Mouse (Mus musculus): ENCODE measurements around the gene Vmn1r188.

Gene Vmn1r188

DNA sequence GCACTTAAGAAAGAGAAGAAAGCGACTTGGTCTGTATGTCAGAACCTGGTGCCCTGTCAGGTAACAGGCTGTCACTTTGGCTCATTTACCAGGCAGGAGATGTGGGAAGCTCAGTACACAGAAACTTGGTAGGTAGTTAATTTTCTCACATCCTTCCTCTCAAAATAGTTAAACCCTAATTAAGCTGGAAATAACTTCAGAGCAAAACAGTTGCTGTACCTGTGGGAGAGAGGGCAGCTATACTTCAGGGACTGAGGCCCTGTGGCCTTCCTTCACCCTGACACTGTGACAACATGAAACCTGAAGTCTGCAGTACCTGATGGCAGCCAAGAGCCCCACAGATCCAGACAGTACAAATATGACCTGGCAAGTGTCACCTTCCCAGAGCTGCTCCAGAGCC, at the start of gene Vmn1r188:
TSS of gene Vmn1r188 (plus strand) at position 301 of the 400 bp plus-strand sequence.
- in situ Hi-C loops (cut with MboI; ENCODE audit: low sequenced_read_pairs) = loop anchor here (25.0 kb wide), 1 partner anchor 1153 kb away; the partner anchor contains the start of genes Vmn1r222 and Vmn1r223

DNA sequence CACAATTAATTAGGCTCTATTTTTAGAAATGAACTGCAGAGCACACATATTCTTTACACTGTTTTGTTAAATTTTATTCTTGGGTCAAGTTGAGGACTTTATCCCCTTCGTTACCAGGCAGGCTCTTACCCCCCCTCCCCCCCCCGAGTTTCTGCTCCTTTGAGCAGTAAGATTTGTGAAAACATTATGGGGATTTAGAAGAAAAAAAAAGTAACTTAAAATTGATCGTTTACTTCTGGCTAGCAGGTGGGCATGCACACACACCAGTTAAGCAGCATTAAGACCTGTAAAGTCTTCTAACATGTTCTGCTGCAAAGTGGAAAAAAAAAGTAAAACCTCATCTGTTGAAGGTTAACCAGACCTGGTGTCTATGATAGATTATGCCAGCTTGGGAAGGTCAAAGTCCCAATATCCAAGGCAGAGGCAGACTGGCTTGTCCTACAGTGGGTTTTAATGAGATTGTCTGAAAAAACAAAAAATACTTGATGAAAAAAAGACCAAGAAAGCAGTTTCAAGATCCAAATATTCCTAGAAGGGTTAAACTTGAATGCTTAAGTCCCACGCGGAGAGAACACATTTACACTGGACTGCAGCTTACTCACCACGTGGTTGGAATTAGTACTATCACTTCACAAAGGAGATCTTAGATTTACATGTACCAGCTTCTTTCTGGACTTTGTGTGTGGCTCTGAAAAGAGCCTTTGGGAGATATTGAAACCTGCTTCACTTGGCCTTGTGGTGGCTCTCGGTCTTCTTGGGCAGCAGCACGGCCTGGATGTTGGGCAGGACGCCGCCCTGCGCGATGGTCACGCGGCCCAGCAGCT, 49.6 kb upstream of the Vmn1r188 start:
- in situ Hi-C loops (cut with MboI; ENCODE audit: low sequenced_read_pairs) = loop anchor here (10.0 to 25.0 kb wide), 3 partner anchors 320 to 1728 kb away; partner anchors contain the start of genes Hist1h1a, Hist1h2ab, Hist1h2ai and Hist1h2bl

DNA sequence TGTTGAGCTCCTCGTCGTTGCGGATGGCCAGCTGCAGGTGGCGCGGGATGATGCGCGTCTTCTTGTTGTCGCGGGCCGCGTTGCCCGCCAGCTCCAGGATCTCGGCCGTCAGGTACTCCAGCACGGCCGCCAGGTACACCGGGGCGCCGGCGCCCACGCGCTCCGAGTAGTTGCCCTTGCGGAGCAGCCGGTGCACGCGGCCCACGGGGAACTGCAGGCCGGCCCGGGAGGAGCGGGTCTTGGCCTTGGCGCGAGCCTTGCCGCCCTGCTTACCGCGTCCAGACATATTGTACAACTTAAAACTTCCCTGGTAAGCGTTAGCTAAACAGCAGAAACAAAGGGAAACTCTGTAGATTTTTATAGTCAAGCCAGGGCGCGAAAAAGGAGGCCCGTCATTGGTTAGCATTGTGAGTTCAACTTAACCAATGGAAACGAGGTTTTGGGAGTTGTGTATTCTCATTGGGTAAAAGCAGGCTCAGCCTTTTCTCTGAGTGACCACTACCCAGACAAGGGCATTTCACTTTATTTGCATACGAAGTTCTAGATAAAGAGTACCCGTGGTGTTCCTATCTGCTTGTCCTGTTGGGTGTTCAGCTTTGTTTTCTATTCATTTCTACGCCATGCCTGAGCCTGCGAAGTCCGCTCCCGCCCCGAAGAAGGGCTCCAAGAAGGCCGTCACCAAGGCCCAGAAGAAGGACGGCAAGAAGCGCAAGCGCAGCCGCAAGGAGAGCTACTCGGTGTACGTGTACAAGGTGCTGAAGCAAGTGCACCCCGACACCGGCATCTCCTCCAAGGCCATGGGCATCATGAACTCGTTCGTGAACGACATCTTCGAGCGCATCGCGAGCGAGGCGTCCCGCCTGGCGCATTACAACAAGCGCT, 48.7 kb upstream of the Vmn1r188 start, which contains the start of the genes Hist1h2ah and Hist1h2bk:
TSS of gene Hist1h2ah (minus strand) at position 302 of the 882 bp plus-strand sequence.
TSS of gene Hist1h2bk (plus strand) at position 604 of the 882 bp plus-strand sequence.
- in situ Hi-C loops (cut with MboI; ENCODE audit: low sequenced_read_pairs) = loop anchor here (10.0 to 25.0 kb wide), 3 partner anchors 321 to 1727 kb away; partner anchors contain the start of genes Hist1h1a, Hist1h2ab, Hist1h2ai and Hist1h2bl

GRCm38 (mm10) chr13:22036149-22036956, 47.9 kb upstream of the Vmn1r188 start:
- in situ Hi-C loops (cut with MboI; ENCODE audit: low sequenced_read_pairs) = loop anchor here (10.0 to 25.0 kb wide), 3 partner anchors 322 to 1726 kb away; partner anchors contain the start of genes Hist1h1a, Hist1h2ab, Hist1h2ai and Hist1h2bl

DNA sequence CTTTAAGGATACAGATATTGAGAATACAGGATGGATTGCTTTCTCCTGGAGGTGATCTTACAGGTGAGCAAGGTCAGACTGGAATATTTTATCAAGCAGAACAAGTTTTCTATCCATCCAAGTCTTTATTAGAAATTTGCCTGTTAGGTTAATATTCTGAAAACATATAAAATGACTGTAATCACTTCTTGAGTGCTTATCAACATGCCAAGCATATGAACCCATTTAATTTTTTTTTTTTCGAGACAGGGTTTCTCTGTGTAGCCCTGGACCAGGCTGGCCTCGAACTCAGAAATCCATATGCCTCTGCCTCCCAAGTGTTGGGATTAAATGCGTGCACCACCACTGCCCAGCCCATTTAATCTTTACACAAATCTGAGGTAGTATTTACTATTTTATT, 47.3 kb upstream of the Vmn1r188 start:
- in situ Hi-C loops (cut with MboI; ENCODE audit: low sequenced_read_pairs) = loop anchor here (10.0 to 25.0 kb wide), 3 partner anchors 322 to 1725 kb away; partner anchors contain the start of genes Hist1h1a, Hist1h2ab, Hist1h2ai and Hist1h2bl

- in situ Hi-C loops (cut with MboI; ENCODE audit: low sequenced_read_pairs) = loop anchor here (10.0 to 25.0 kb wide), 3 partner anchors 323 to 1725 kb away; partner anchors contain the start of genes Hist1h1a, Hist1h2ab, Hist1h2ai and Hist1h2bl
These were observed 46.8 kb upstream of the Vmn1r188 start for GRCm38 (mm10) chr13:22037415-22037814.

DNA sequence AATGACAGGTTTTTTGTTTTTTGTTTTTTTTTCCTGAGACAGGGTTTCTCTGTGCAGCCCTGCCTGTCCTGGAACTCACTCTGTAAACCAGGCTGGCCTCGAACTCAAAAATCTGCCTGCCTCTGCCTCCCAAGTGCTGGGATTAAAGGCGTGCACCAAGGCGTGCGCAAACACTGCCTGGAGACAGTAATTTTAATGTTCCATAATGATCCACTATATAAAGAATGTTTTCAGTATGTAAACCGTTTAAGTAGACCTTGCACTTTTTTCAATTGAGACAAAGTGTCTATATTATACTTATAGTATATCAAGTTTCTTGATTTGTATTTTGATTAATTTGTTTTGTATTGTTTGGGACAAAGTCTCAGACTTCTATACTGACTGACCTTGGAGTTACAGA, 44.9 kb upstream of the Vmn1r188 start:
- in situ Hi-C loops (cut with MboI; ENCODE audit: low sequenced_read_pairs) = loop anchor here (10.0 to 25.0 kb wide), 3 partner anchors 325 to 1723 kb away; partner anchors contain the start of genes Hist1h1a, Hist1h2ab, Hist1h2ai and Hist1h2bl

- in situ Hi-C loops (cut with MboI; ENCODE audit: low sequenced_read_pairs) = loop anchor here (10.0 to 25.0 kb wide), 3 partner anchors 325 to 1722 kb away; partner anchors contain the start of genes Hist1h1a, Hist1h2ab, Hist1h2ai and Hist1h2bl
These were observed 44.2 kb upstream of the Vmn1r188 start for GRCm38 (mm10) chr13:22039951-22040463.

- in situ Hi-C loops (cut with MboI; ENCODE audit: low sequenced_read_pairs) = loop anchor here (25.0 kb wide), 1 partner anchor 1722 kb away; the partner anchor contains the start of genes Hist1h1a, Hist1h2ab, Hist1h3a and Hist1h3b
These were observed 43.6 kb upstream of the Vmn1r188 start for GRCm38 (mm10) chr13:22040464-22041141.

DNA sequence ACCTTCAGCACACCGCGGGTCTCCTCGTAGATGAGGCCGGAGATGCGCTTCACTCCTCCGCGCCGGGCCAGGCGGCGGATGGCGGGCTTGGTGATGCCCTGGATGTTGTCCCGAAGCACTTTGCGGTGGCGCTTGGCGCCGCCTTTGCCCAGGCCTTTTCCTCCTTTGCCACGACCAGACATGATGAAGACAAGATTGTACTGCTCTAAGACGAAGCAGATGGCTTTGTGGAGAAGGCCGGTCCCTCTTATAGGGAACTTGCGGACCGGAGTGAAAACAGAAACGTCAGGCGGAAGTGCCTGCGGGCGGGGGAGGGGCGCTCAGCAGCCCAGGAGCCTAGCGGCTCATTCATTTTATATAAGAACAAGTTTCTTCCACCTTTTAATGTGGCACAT, 43.1 kb upstream of the Vmn1r188 start, which contains the start of gene Hist1h4i:
TSS of gene Hist1h4i (minus strand) at position 221 of the 395 bp plus-strand sequence.
- in situ Hi-C loops (cut with MboI; ENCODE audit: low sequenced_read_pairs) = loop anchor here (25.0 kb wide), 1 partner anchor 1721 kb away; the partner anchor contains the start of genes Hist1h1a, Hist1h2ab, Hist1h3a and Hist1h3b

- in situ Hi-C loops (cut with MboI; ENCODE audit: low sequenced_read_pairs) = loop anchor here (25.0 kb wide), 1 partner anchor 1720 kb away; the partner anchor contains the start of genes Hist1h1a, Hist1h2ab, Hist1h3a and Hist1h3b
These were observed 42.3 kb upstream of the Vmn1r188 start for GRCm38 (mm10) chr13:22041651-22042567.

DNA sequence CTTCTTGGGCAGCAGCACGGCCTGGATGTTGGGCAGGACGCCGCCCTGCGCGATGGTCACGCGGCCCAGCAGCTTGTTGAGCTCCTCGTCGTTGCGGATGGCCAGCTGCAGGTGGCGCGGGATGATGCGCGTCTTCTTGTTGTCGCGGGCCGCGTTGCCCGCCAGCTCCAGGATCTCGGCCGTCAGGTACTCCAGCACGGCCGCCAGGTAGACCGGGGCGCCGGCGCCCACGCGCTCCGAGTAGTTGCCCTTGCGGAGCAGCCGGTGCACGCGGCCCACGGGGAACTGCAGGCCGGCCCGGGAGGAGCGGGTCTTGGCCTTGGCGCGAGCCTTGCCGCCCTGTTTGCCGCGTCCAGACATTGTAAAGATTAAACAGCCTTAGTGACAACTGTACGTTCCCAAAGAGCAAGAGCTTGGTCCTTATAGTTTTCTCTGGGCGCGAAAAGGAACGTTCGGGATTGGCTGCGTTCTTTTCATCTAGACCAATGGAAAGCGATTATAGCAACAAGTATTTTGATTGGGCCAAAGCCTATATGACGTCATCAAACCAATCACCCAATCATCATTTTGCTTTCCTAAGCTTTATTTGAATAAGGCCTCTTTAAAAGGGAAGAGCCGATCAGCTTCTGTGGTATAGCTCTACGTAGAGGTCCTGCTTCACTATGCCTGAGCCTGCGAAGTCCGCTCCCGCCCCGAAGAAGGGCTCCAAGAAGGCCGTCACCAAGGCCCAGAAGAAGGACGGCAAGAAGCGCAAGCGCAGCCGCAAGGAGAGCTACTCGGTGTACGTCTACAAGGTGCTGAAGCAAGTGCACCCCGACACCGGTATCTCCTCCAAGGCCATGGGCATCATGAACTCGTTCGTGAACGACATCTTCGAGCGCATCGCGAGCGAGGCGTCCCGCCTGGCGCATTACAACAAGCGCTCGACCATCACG, 41.4 kb upstream of the Vmn1r188 start, which contains the start of the genes Hist1h2ag and Hist1h2bj:
TSS of gene Hist1h2ag (minus strand) at position 377 of the 935 bp plus-strand sequence.
TSS of gene Hist1h2bj (plus strand) at position 647 of the 935 bp plus-strand sequence.
- in situ Hi-C loops (cut with MboI; ENCODE audit: low sequenced_read_pairs) = loop anchor here (25.0 kb wide), 1 partner anchor 1719 kb away; the partner anchor contains the start of genes Hist1h1a, Hist1h2ab, Hist1h3a and Hist1h3b

DNA sequence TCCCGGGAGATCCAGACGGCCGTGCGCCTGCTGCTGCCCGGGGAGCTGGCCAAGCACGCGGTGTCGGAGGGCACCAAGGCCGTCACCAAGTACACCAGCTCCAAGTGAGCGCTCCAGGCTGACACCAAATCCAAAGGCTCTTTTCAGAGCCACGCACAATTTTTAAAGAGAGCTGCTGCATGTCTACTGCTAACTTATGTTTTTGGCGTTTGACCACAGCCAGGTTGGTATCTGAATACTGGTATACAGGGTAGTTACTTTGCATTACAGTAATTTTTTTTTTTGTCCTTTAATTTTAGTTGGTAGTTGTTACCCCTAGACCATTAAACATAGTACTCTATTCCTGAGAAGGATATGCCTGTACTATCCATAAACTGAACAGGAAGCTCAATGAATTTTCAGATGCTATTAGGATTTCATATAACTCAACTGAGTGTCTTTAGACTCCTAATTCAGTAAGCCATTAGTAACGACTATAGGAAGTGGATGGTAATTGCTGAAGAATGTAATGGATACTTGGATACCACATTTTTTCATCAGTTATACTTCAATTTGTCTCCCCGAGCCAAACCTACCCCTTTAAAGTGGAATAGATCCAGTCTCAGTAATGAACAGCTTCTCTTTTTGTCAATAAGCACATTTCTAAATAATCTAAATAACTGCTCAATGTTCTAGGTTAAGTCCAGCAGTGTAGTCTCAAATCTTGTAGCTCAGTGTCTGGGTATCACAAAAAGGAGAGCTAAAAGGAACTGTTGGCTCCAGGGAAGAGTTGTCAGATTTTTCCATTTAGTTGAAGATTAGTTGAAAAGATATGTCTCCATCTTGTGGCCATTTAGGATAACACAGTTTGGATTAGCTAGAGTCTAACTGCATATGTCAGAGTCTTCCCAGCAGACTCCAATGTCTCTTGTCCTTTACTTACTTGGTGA, 40.5 kb upstream of the Vmn1r188 start:
- in situ Hi-C loops (cut with MboI; ENCODE audit: low sequenced_read_pairs) = loop anchor here (25.0 kb wide), 1 partner anchor 1719 kb away; the partner anchor contains the start of genes Hist1h1a, Hist1h2ab, Hist1h3a and Hist1h3b

- in situ Hi-C loops (cut with MboI; ENCODE audit: low sequenced_read_pairs) = loop anchor here (25.0 kb wide), 1 partner anchor 1718 kb away; the partner anchor contains the start of genes Hist1h1a, Hist1h2ab, Hist1h3a and Hist1h3b
These were observed 39.6 kb upstream of the Vmn1r188 start for GRCm38 (mm10) chr13:22044432-22045155.
